Mouse (Mus musculus): ENCODE data around the gene Igf1r.

DNA sequence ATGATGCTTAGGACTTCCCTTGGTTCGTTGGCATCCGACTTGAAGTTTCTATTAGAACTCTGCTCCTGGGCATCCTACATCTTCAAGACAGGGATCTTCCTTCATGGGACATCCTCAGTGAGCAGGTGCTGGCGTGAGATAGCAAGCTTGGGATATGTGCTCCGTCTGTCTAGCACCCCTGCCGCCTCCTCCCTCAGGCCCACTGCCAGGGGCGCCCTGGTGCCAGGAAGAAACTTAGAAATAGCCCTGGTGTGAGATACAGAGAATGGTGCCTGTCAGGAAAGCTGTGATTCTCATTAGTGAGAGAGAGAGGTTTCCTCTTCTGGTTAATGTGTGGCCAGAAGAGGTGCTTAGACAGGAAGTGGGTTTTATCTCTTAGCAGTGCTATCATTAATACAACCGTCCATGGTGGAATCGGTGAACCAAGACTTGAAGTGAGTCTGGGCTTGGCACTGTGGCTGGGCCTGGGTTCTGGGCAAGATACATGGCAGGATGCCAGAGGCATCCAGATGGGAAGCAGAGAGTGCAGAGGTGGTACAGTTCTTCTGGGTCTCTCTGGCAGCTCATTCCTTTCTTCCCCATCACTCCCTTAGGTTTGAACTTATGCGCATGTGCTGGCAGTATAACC, 272.9 kb downstream of the Igf1r start:
- TF ChIP-seq EP300 (optimal IDR thresholded peaks at IDR 0.05) (no peak), CTCF (IDR thresholded peaks at IDR 0.05; ENCODE audit: low read depth) (no peak)
